Mouse (Mus musculus) B cell, adult (primary cell): ENCODE data around the gene Lrrc58. TPM values are rescaled to one million over a fixed set of nuclear protein-coding genes. Genes with fewer than 3 reads are reported as not detected.

Experiments
- total RNA-seq: library from RNA; stranded (reverse); gene quantifications from 4 replicates; pipeline ENCODE4 v1.2.4, GENCODE M21; 2023; ENCODE audit not compliant: inconsistent age

The Lrrc58 gene
- 31.5 to 32.7 TPM (median 32.3 TPM) in 4 replicates for total RNA-seq

GRCm38 (mm10) chr16:37867791-37868505 lies at the start of gene Lrrc58:
Gene Lrrc58, plus strand, starts transcription at chr16:37868389.

GRCm38 (mm10) chr16:37861029-37861428 lies 7.2 kb upstream of the Lrrc58 start, which contains the start of gene Gm36028:
Gene Gm36028, minus strand, starts transcription at chr16:37861146.

DNA sequence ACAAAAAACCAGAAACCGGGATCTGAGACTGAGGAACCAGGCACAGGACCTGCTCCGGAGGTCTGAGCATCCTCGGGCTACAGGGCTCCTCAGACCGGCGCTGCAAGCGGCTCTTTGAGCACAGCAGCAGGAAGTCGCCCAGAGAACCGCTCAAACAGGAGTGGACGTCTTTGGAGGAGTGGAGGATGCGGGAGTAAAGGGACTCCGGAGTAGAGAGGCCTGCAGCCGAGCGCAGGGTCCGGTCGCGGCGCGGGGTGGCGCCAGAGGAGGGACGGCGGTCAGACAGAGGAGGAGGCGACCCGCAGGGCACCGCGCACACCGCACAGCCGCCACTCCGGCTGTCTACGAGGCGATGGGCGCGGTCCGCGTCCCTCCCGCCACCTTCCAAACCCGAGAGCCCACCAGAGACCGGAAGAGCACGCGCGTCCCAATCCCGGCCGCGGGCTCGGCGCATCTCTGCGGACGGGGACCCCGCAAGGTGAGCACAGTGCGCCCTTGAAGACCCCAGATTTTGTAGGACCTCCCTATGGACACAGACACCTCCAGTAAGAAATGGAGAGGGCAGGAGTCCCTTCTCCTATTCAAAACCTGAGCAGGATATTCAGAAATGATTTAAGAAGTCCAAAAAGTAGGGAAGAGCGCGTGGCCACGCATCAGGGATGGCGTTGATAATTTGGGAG lies 48.1 kb downstream of the Lrrc58 start, which contains the start of gene Gpr156:
Gpr156 (plus strand) TSS at position 359 of the 680 bp plus-strand sequence.

Other genes starting within 250 kb of the Lrrc58 start
- gene Ndufb4, start 213.9 kb upstream of the Lrrc58 start, total RNA-seq, result 28.3 to 39.4 TPM (median 33.2 TPM) in 4 replicates
- 0.78 to 1.9 TPM (median 1.3 TPM) in 4 replicates for gene Fstl1, start 91.5 kb upstream of the Lrrc58 start, total RNA-seq
- gene Gm36028, start 7.2 kb upstream of the Lrrc58 start, total RNA-seq, result 0.48 TPM in 1 of 4 replicates, not detected in the others
- gene Gpr156, start 48.1 kb downstream of the Lrrc58 start, total RNA-seq, result 2.8 to 3.8 TPM (median 3.5 TPM) in 4 replicates
- 62.4 to 77.3 TPM (median 74.9 TPM) in 4 replicates for gene Gsk3b, start 220.6 kb downstream of the Lrrc58 start, total RNA-seq